Mouse (Mus musculus): ENCODE measurements around the gene Ap5m1.

- TF ChIP-seq ZC3H11A (IDR thresholded peaks at IDR 0.05; ENCODE audit: borderline replicate concordance, low read depth, low read length), result no peak
- TF ChIP-seq CHD2 (IDR thresholded peaks at IDR 0.05; ENCODE audit: low read depth, low read length), result no peak
- no peak for TF ChIP-seq MAFK (IDR thresholded peaks at IDR 0.05; ENCODE audit: insufficient read depth, low read depth, low read length)
- TF ChIP-seq ZNF384 (IDR thresholded peaks at IDR 0.05; ENCODE audit: low read depth, low read length), result no peak
These were observed 16.4 kb upstream of the Ap5m1 start for GRCm38 (mm10) chr14:49049492-49049891.

Measured in ES-E14 (cell line).